Mouse (Mus musculus) cerebellum, adult 18-20 months (tissue): ENCODE data around the gene Acbd4.

Source experiments
- DNase-seq, 2 experiments: peaks; one replicate each; pipeline ENCODE4 v3.0.0; 2021

Gene Acbd4

GRCm38 (mm10) chr11:103144309-103145285 is 43.1 kb downstream of the Acbd4 start:
- DNase-seq: no peak

- DNase-seq: no peak
Observed at GRCm38 (mm10) chr11:103146386-103146785, 44.9 kb downstream of the Acbd4 start.

- DNase-seq: no peak
Observed at GRCm38 (mm10) chr11:103147766-103148165, 46.3 kb downstream of the Acbd4 start.

- no peak for DNase-seq
Observed at GRCm38 (mm10) chr11:103149771-103150170, 48.3 kb downstream of the Acbd4 start.

- DNase-seq: peak; percentile 95 to 99
Observed at GRCm38 (mm10) chr11:103158621-103159478, 57.4 kb downstream of the Acbd4 start.

- no peak for DNase-seq
Observed at GRCm38 (mm10) chr11:103160738-103161137, 59.3 kb downstream of the Acbd4 start.

- no peak for DNase-seq
Observed at GRCm38 (mm10) chr11:103161449-103161848, 60.0 kb downstream of the Acbd4 start.
